Mouse (Mus musculus): ENCODE results near the gene Mto1. TPM values are rescaled to one million over a fixed set of nuclear protein-coding genes. Genes with fewer than 3 reads are reported as not detected.

The Mto1 gene
- polyA plus RNA-seq, 1 experiment from 2014 or later: 22.1 TPM

- 73% methylated on average over 3 of the region's 3 CpGs for WGBS
- Histone ChIP-seq H3K4me2 (ENCODE audit: low read depth, low read length) (no peak overlapping the region), H3K27me3 (replicated peaks; ENCODE audit: control insufficient read depth, insufficient read depth, low read length) (no peaks in the 10 kb centered on the region), H3K9me3 (ENCODE audit: control insufficient read depth, low read length) (no peaks in the 10 kb centered on the region), H3K36me3 (ENCODE audit: control insufficient read depth, insufficient read depth, low read length) (no peaks in the 10 kb centered on the region), H3K4me3 (ENCODE audit: low read depth, low read length) (no peak overlapping the region), H3K9ac (ENCODE audit: low read depth, low read length) (no peak overlapping the region), H3K27ac (replicated peaks; ENCODE audit: low read depth, low read length) (no peak overlapping the region), H3K4me1 (ENCODE audit: control insufficient read depth, insufficient read depth, low read length) (peaks cover 11% of the 10 kb centered on the region)
- no peak for DNase-seq (ENCODE audit: low spot score)
- ATAC-seq (ENCODE audit: low read depth): no peak
Measured at GRCm38 (mm10) chr9:78504679-78505078, 56.7 kb downstream of the Mto1 start.

DNA sequence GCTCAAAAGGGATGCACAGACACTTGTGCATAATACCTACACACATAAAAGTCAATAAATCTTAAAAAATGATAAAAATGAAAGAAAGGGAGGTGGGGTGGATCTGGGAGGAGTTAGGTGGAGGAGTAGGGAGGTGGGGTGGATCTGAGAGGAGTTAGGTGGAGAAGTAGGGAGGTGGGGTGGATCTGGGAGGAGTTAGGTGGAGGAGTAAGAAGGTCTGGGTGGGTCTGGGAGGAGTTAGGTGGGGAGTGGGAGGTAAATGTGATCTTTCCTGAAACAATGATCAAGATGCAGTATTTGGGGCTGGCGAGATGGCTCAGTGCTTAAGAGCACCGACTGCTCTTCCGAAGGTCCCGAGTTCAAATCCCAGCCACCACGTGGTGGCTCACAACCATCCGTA, 57.2 kb downstream of the Mto1 start:
- H3K27me3 ChIP-seq (replicated peaks; ENCODE audit: control insufficient read depth, insufficient read depth, low read length): no peaks in the 10 kb centered on the region
- no peak overlapping the region for H3K4me3 ChIP-seq (ENCODE audit: low read depth, low read length)
- H3K4me1 ChIP-seq (ENCODE audit: control insufficient read depth, insufficient read depth, low read length): peaks cover 11% of the 10 kb centered on the region
- WGBS: 92% methylated on average over 6 of the region's 6 CpGs
- H3K9ac ChIP-seq (ENCODE audit: low read depth, low read length): no peak overlapping the region
- no peak overlapping the region for H3K27ac ChIP-seq (replicated peaks; ENCODE audit: low read depth, low read length)
- DNase-seq (ENCODE audit: low spot score): no peak
- no peak for ATAC-seq (ENCODE audit: low read depth)
- no peaks in the 10 kb centered on the region for H3K36me3 ChIP-seq (ENCODE audit: control insufficient read depth, insufficient read depth, low read length)
- no peaks in the 10 kb centered on the region for H3K9me3 ChIP-seq (ENCODE audit: control insufficient read depth, low read length)
- no peak overlapping the region for H3K4me2 ChIP-seq (ENCODE audit: low read depth, low read length)

DNA sequence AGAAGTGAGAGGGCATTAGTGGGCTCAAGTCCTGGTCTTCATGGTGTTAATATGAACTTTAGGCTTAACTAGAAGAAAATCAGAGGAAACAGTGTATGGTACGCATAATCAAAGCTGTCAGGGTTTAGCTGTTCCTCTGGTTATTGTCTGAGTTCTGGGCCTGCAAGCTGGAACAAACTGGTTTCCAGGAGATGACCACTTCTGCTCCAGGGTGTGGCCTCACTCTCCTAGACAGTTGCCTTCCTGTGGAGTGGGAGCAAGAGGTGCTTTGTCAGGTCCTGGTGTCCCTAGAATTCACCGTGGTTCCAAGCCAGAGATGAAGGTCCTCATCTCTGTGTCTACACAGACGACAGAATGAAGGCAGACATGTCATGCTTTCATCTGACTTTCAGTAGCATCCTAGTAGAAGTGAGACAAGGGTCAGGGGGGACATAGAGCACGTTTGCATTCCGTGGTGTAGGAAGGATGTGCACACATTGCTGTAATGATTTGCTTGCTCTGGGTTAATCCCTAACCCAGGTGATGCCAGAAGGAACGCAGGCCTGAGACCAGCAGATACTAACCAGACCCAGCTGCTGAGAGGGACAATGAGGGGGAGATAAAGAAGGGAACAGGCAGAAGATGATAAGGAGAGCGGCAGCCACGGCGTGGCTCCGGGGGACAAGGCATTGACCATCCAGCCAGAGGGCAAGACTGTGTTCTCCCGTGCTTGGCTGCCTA, 58.2 kb downstream of the Mto1 start:
- ATAC-seq (ENCODE audit: low read depth): no peak
- no peak for DNase-seq (ENCODE audit: low spot score)
- WGBS: 70% methylated on average over 11 of the region's 11 CpGs

GRCm38 (mm10) chr9:78506722-78507077, 58.7 kb downstream of the Mto1 start:
- DNase-seq (ENCODE audit: low spot score) (no peak), ATAC-seq (ENCODE audit: low read depth) (no peak)
- no peak overlapping the region for H3K4me2 ChIP-seq (ENCODE audit: low read depth, low read length)
- no peaks in the 10 kb centered on the region for H3K36me3 ChIP-seq (ENCODE audit: control insufficient read depth, insufficient read depth, low read length)
- no peak overlapping the region for H3K9ac ChIP-seq (ENCODE audit: low read depth, low read length)
- no peaks in the 10 kb centered on the region for H3K27me3 ChIP-seq (replicated peaks; ENCODE audit: control insufficient read depth, insufficient read depth, low read length)
- no peak overlapping the region for H3K27ac ChIP-seq (replicated peaks; ENCODE audit: low read depth, low read length)
- no peaks in the 10 kb centered on the region for H3K9me3 ChIP-seq (ENCODE audit: control insufficient read depth, low read length)
- H3K4me1 ChIP-seq (ENCODE audit: control insufficient read depth, insufficient read depth, low read length): peaks cover 11% of the 10 kb centered on the region
- no peak overlapping the region for H3K4me3 ChIP-seq (ENCODE audit: low read depth, low read length)
- WGBS: 79% methylated on average over 7 of the region's 7 CpGs

More for the DNA sequence above, 58.2 kb downstream of the Mto1 start:
- no peak overlapping the region for H3K9ac ChIP-seq (ENCODE audit: low read depth, low read length)
- no peak overlapping the region for H3K27ac ChIP-seq (replicated peaks; ENCODE audit: low read depth, low read length)
- H3K4me2 ChIP-seq (ENCODE audit: low read depth, low read length): no peak overlapping the region
- H3K4me3 ChIP-seq (ENCODE audit: low read depth, low read length): no peak overlapping the region
- H3K9me3 ChIP-seq (ENCODE audit: control insufficient read depth, low read length): no peaks in the 10 kb centered on the region
- H3K36me3 ChIP-seq (ENCODE audit: control insufficient read depth, insufficient read depth, low read length): no peaks in the 10 kb centered on the region
- H3K4me1 ChIP-seq (ENCODE audit: control insufficient read depth, insufficient read depth, low read length): peaks cover 11% of the 10 kb centered on the region
- no peaks in the 10 kb centered on the region for H3K27me3 ChIP-seq (replicated peaks; ENCODE audit: control insufficient read depth, insufficient read depth, low read length)

GRCm38 (mm10) chr9:78508106-78508786, 60.2 kb downstream of the Mto1 start:
- no peak for DNase-seq (ENCODE audit: low spot score)
- no peaks in the 10 kb centered on the region for H3K9me3 ChIP-seq (ENCODE audit: control insufficient read depth, low read length)
- WGBS: 91% methylated on average over 16 of the region's 16 CpGs
- peaks cover 2% of the 10 kb centered on the region; the same call in 1 of the 2 replicates for H3K4me1 ChIP-seq (ENCODE audit: control insufficient read depth, insufficient read depth, low read length)
- H3K9ac ChIP-seq (ENCODE audit: low read depth, low read length): no peak overlapping the region
- no peak overlapping the region for H3K27ac ChIP-seq (replicated peaks; ENCODE audit: low read depth, low read length)
- no peak overlapping the region for H3K4me2 ChIP-seq (ENCODE audit: low read depth, low read length)
- no peaks in the 10 kb centered on the region for H3K27me3 ChIP-seq (replicated peaks; ENCODE audit: control insufficient read depth, insufficient read depth, low read length)
- ATAC-seq (ENCODE audit: low read depth): no peak
- no peaks in the 10 kb centered on the region for H3K36me3 ChIP-seq (ENCODE audit: control insufficient read depth, insufficient read depth, low read length)
- no peak overlapping the region for H3K4me3 ChIP-seq (ENCODE audit: low read depth, low read length)

DNA sequence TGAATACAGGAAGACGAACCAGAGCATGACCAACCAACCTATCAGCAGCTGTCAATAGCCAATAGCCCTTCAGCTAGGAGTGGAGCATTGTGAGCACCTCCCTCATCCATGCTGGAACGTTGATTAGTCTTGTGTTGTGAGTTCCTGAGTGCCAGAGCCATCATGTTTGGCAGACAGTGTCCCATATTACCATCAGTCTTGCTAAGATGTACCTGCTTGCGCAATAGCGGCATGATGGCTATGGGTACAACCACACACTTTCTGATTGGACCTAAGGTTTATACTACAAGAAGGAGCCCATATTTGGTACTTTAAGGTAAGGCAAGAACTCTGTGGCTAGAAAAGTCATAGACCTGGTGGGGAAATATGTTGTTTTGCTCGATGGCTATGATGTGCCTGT, 63.7 kb downstream of the Mto1 start:
- Histone ChIP-seq H3K4me3 (ENCODE audit: low read depth, low read length) (no peak overlapping the region), H3K27ac (replicated peaks; ENCODE audit: low read depth, low read length) (no peak overlapping the region), H3K9ac (ENCODE audit: low read depth, low read length) (no peak overlapping the region), H3K27me3 (replicated peaks; ENCODE audit: control insufficient read depth, insufficient read depth, low read length) (no peaks in the 10 kb centered on the region), H3K36me3 (ENCODE audit: control insufficient read depth, insufficient read depth, low read length) (no peaks in the 10 kb centered on the region), H3K4me2 (ENCODE audit: low read depth, low read length) (no peak overlapping the region), H3K4me1 (ENCODE audit: control insufficient read depth, insufficient read depth, low read length) (no peaks in the 10 kb centered on the region), H3K9me3 (ENCODE audit: control insufficient read depth, low read length) (no peaks in the 10 kb centered on the region)
- WGBS: 93% methylated on average over 5 of the region's 5 CpGs
- no peak for DNase-seq (ENCODE audit: low spot score)
- no peak for ATAC-seq (ENCODE audit: low read depth)

GRCm38 (mm10) chr9:78513776-78514500, 65.9 kb downstream of the Mto1 start:
- no peaks in the 10 kb centered on the region for H3K9me3 ChIP-seq (ENCODE audit: control insufficient read depth, low read length)
- WGBS: 75% methylated on average over 6 of the region's 6 CpGs
- H3K27me3 ChIP-seq (replicated peaks; ENCODE audit: control insufficient read depth, insufficient read depth, low read length): no peaks in the 10 kb centered on the region
- DNase-seq (ENCODE audit: low spot score) (no peak), ATAC-seq (ENCODE audit: low read depth) (no peak)
- H3K9ac ChIP-seq (ENCODE audit: low read depth, low read length): no peak overlapping the region
- no peaks in the 10 kb centered on the region for H3K36me3 ChIP-seq (ENCODE audit: control insufficient read depth, insufficient read depth, low read length)
- H3K27ac ChIP-seq (replicated peaks; ENCODE audit: low read depth, low read length): no peak overlapping the region
- no peak overlapping the region for H3K4me3 ChIP-seq (ENCODE audit: low read depth, low read length)
- no peak overlapping the region for H3K4me2 ChIP-seq (ENCODE audit: low read depth, low read length)
- H3K4me1 ChIP-seq (ENCODE audit: control insufficient read depth, insufficient read depth, low read length): no peaks in the 10 kb centered on the region

- ATAC-seq (ENCODE audit: low read depth): no peak
- no peak overlapping the region for H3K4me3 ChIP-seq (ENCODE audit: low read depth, low read length)
- H3K9ac ChIP-seq (ENCODE audit: low read depth, low read length): no peak overlapping the region
- no peaks in the 10 kb centered on the region for H3K27me3 ChIP-seq (replicated peaks; ENCODE audit: control insufficient read depth, insufficient read depth, low read length)
- H3K36me3 ChIP-seq (ENCODE audit: control insufficient read depth, insufficient read depth, low read length): no peaks in the 10 kb centered on the region
- 71% methylated on average over 4 of the region's 4 CpGs for WGBS
- no peaks in the 10 kb centered on the region for H3K9me3 ChIP-seq (ENCODE audit: control insufficient read depth, low read length)
- H3K4me1 ChIP-seq (ENCODE audit: control insufficient read depth, insufficient read depth, low read length): no peaks in the 10 kb centered on the region
- H3K27ac ChIP-seq (replicated peaks; ENCODE audit: low read depth, low read length): no peak overlapping the region
- no peak for DNase-seq (ENCODE audit: low spot score)
- no peak overlapping the region for H3K4me2 ChIP-seq (ENCODE audit: low read depth, low read length)
Measured at GRCm38 (mm10) chr9:78514681-78515080, 66.7 kb downstream of the Mto1 start.

Data from embryonic facial prominence, embryonic 14.5 days (tissue).